ENCODE assay signal across 38 mouse cellular contexts in the genomic region with DNA sequence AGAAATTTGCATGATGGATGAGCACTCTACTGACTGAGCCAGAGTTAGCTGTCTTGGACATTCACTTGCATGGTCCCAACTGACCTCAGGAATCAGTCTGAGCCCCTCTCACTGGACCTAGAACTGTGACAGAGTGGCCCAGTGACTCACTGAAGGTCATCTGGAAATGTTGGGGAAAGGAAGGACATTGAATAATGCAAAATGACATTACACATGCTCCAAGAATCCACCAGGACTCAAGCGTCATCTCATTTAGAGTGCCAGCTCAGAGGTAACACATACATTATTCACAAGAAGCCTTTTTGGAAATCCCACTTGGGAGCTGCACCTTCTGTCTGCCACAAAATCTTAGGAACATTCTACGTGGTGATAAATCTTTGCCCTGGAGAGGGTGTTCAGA. TPM values are rescaled to one million over a fixed set of nuclear protein-coding genes. Genes with fewer than 3 reads are reported as not detected.
A peak's percentile ranks its signal among the peaks of the same experiment; 100 is the strongest.
DNase-seq lines count a peak whose midpoint lies in the region; ATAC-seq and TF ChIP-seq lines count a peak whose summit lies in the region.
"Had no signal": no experiment of that assay in that cellular context is flagged by ENCODE, and none has a peak within 500 bp of the region (broad histone marks: within the 10 kb centered on the region; RNA-seq: fewer than 3 reads in every experiment).

No protein-coding gene starts in this region.

- no peak for TF ChIP-seq CTCF in layer of hippocampus, adult 2 months (conservative IDR thresholded peaks at IDR 0.05)
- TF ChIP-seq CTCF in hindbrain, postnatal 0 days (IDR thresholded peaks at IDR 0.05; ENCODE audit: low read depth) = no peak

- no peak overlapping the region for H3K4me3 ChIP-seq in layer of hippocampus, adult 2 months
- no peak overlapping the region for H3K4me3 ChIP-seq in hindbrain, postnatal 0 days (ENCODE audit: low read length)
- H3K4me3 ChIP-seq: embryonic facial prominence, embryonic 13.5 days; forebrain, embryonic 10.5 days; forebrain, embryonic 15.5 days; heart, embryonic 13.5 days; hindbrain, embryonic 10.5 days; hindbrain, embryonic 15.5 days; kidney, embryonic 15.5 days; midbrain, embryonic 13.5 days; neural tube, embryonic 13.5 days had no signal

- H3K4me1 ChIP-seq in hindbrain, postnatal 0 days (ENCODE audit: insufficient read depth, low read length) = no peaks in the 10 kb centered on the region
- H3K4me1 ChIP-seq: embryonic facial prominence, embryonic 13.5 days; heart, embryonic 13.5 days; hindbrain, embryonic 10.5 days; hindbrain, embryonic 15.5 days; kidney, embryonic 15.5 days; midbrain, embryonic 13.5 days; neural tube, embryonic 13.5 days had no signal

- H3K9ac ChIP-seq in hindbrain, postnatal 0 days (replicated peaks; ENCODE audit: low read length) = no peak overlapping the region
- H3K9ac ChIP-seq: embryonic facial prominence, embryonic 13.5 days; forebrain, embryonic 15.5 days; heart, embryonic 13.5 days; hindbrain, embryonic 15.5 days; kidney, embryonic 15.5 days; liver, embryonic 14.5 days; midbrain, embryonic 13.5 days; neural tube, embryonic 13.5 days had no signal

- H3K9me3 ChIP-seq in hindbrain, postnatal 0 days (ENCODE audit: low read length) = no peaks in the 10 kb centered on the region
- H3K9me3 ChIP-seq: embryonic facial prominence, embryonic 13.5 days; forebrain, embryonic 10.5 days; forebrain, embryonic 15.5 days; heart, embryonic 13.5 days; hindbrain, embryonic 10.5 days; hindbrain, embryonic 15.5 days; kidney, embryonic 15.5 days; midbrain, embryonic 13.5 days; neural tube, embryonic 13.5 days had no signal

- H3K27me3 ChIP-seq in hindbrain, postnatal 0 days (ENCODE audit: insufficient read depth, low read length) = no peaks in the 10 kb centered on the region
- H3K27me3 ChIP-seq: embryonic facial prominence, embryonic 13.5 days; forebrain, embryonic 15.5 days; heart, embryonic 13.5 days; hindbrain, embryonic 15.5 days; kidney, embryonic 15.5 days; midbrain, embryonic 13.5 days; neural tube, embryonic 13.5 days had no signal

- H3K4me2 ChIP-seq in hindbrain, postnatal 0 days (ENCODE audit: low read depth, low read length) = no peak overlapping the region
- H3K4me2 ChIP-seq: embryonic facial prominence, embryonic 13.5 days; forebrain, embryonic 15.5 days; heart, embryonic 13.5 days; hindbrain, embryonic 15.5 days; kidney, embryonic 15.5 days; midbrain, embryonic 13.5 days; neural tube, embryonic 13.5 days had no signal

- no peak for ATAC-seq in hindbrain, postnatal 0 days
- ATAC-seq in CD4-positive, CD25-positive, alpha-beta regulatory T cell, adult 4 months = no peak
- ATAC-seq: forebrain, embryonic 15.5 days; midbrain, embryonic 13.5 days had no signal

- 74% methylated on average over 2 of the region's 2 CpGs for WGBS in hindbrain, postnatal 0 days

- no peak for DNase-seq in layer of hippocampus, adult 2 months (ENCODE audit: low spot score in 2 of 2)
- no peak for DNase-seq in layer of hippocampus, postnatal 10 days (ENCODE audit: low spot score in 2 of 2)
- peak; percentile 48 for DNase-seq in Muller cell, postnatal 12 days (ENCODE audit: inconsistent ontology term)
- peak; percentile 25 for DNase-seq in adrenal gland, postnatal 10 days
- peak; percentile 73 for DNase-seq in brain, adult 2 months (ENCODE audit: low read depth, low spot score)
- DNase-seq in hindbrain, postnatal 0 days (ENCODE audit: low spot score) = no peak
- no peak for DNase-seq in right cerebral cortex, postnatal 36 days (ENCODE audit: low spot score in 2 of 2)
- DNase-seq: cerebellum, adult 11 months; cerebellum, adult 9-11 months; gastrocnemius, postnatal 14 days; heart, adult 18-20 months; heart, postnatal 10 days; kidney, adult 18-20 months; kidney, postnatal 25 days; layer of hippocampus, postnatal 36 days; liver; lung, adult 2 months; lung, postnatal 10 days; right cerebral cortex, postnatal 25 days; spleen, adult 18-20 months; thymus, adult 18-20 months; thymus, postnatal 36 days had no signal

- H3K27ac ChIP-seq in layer of hippocampus, adult 2 months = peak overlapping the region; percentile 15; the same call in 1 of the 2 replicates
- H3K27ac ChIP-seq in hindbrain, postnatal 0 days = no peak overlapping the region
- H3K27ac ChIP-seq: embryonic facial prominence, embryonic 13.5 days; forebrain, embryonic 10.5 days; forebrain, embryonic 15.5 days; heart, embryonic 13.5 days; hindbrain, embryonic 10.5 days; hindbrain, embryonic 15.5 days; kidney, embryonic 15.5 days; liver, embryonic 14.5 days; macrophage; midbrain, embryonic 13.5 days; neural tube, embryonic 13.5 days had no signal

- H3K36me3 ChIP-seq in hindbrain, postnatal 0 days (ENCODE audit: insufficient read depth, low read length) = no peaks in the 10 kb centered on the region
- H3K36me3 ChIP-seq: embryonic facial prominence, embryonic 13.5 days; forebrain, embryonic 10.5 days; forebrain, embryonic 15.5 days; heart, embryonic 13.5 days; hindbrain, embryonic 10.5 days; kidney, embryonic 15.5 days; midbrain, embryonic 13.5 days; neural tube, embryonic 13.5 days had no signal

RNA-seq across cellular contexts. Expression of a gene that starts 43.2 kb away (rescaled TPM):
- total RNA-seq in layer of hippocampus, adult 2 months (2021) = 1 to 10 TPM; 1.8 to 2.4 TPM
- total RNA-seq in layer of hippocampus, postnatal 10 days (2021) = 1 to 10 TPM; 1.4 to 1.7 TPM
- under 1 TPM in 1 of 2 experiments, not detected in 1; 0.30 TPM for total RNA-seq in adrenal gland, postnatal 10 days (2021)
- total RNA-seq in hindbrain, postnatal 0 days (2014; rRNA removed) = 0.22 and 0.42 TPM in 2 replicates
- polyA plus RNA-seq in hindbrain, postnatal 0 days (2015; fragmentation: Nextera tagmentation; extraction: Ambion mirVana) = 1.2 and 1.9 TPM in 2 replicates
- not detected for polyA plus RNA-seq in CD4-positive, CD25-positive, alpha-beta regulatory T cell, adult 4 months (2017; shearing (Covaris generic))
- total RNA-seq: adrenal gland, adult 18-20 months; gastrocnemius, postnatal 14 days; heart, adult 18-20 months; heart, postnatal 10 days; megakaryocyte-erythroid progenitor cell, adult 5-6 weeks; MEL had no signal
- polyA plus RNA-seq: heart, embryonic 13.5 days; intestine, embryonic 14.5 days; lung, adult 2 months; macrophage had no signal

RNA-seq across cellular contexts. Expression of a gene that starts 43.4 kb away (rescaled TPM):
- total RNA-seq in layer of hippocampus, adult 2 months (2021) = 100 to 1,000 TPM; 248 to 261 TPM
- total RNA-seq in layer of hippocampus, postnatal 10 days (2021) = 100 to 1,000 TPM; 271 to 281 TPM
- 1 to 10 TPM; 1.7 to 4.2 TPM for total RNA-seq in adrenal gland, postnatal 10 days (2021)
- 143 and 154 TPM in 2 replicates for total RNA-seq in hindbrain, postnatal 0 days (2014; rRNA removed)
- 157 and 172 TPM in 2 replicates for polyA plus RNA-seq in hindbrain, postnatal 0 days (2015; fragmentation: Nextera tagmentation; extraction: Ambion mirVana)
- polyA plus RNA-seq in CD4-positive, CD25-positive, alpha-beta regulatory T cell, adult 4 months (2017; shearing (Covaris generic)) = not detected
- total RNA-seq: heart, adult 18-20 months; heart, postnatal 10 days; megakaryocyte-erythroid progenitor cell, adult 5-6 weeks had no signal
- polyA plus RNA-seq: macrophage had no signal

Comparison
In these comparisons a context has a peak if more than half of its experiments do, and no peak if none do; other contexts are left out.
1. DNase-seq: peak in Muller cell, postnatal 12 days (single experiment), adrenal gland, postnatal 10 days (single experiment) and brain, adult 2 months (single experiment); none in layer of hippocampus, adult 2 months (0 of 2), layer of hippocampus, postnatal 10 days (0 of 2), hindbrain, postnatal 0 days (single experiment) and right cerebral cortex, postnatal 36 days (0 of 2).
2. RNA of a gene that starts 43.4 kb away (total RNA-seq): 271 to 281 TPM in layer of hippocampus, postnatal 10 days, 248 to 261 TPM in layer of hippocampus, adult 2 months and 143 to 154 TPM in hindbrain, postnatal 0 days; 1.7 to 4.2 TPM in adrenal gland, postnatal 10 days; every median in the first group is over 10 times any median in the second.